Mouse (Mus musculus): ENCODE data around the gene Twf2. TPM values are rescaled to one million over a fixed set of nuclear protein-coding genes. Genes with fewer than 3 reads are reported as not detected.

Twf2 gene
- polyA plus RNA-seq, 1 experiment = 27.3 TPM

DNA sequence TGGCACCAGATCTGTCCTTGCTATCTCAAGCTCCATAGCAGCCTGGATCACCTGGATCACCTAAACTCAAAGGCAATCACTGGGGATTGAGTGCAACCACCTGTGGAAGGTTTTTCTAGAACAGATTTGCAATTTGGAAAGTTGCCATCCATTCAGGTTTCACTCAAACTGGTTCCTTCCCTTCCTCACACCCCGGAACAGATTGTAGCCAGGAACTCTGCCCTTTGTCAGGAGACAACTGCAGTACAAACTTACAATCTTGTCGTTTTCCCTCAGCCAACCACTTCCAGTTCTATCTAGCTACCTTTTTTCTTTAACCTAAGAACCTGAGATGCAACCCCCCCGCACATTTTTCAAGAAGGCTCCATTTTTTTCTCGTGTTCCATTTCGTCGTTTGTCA is 33.0 kb upstream of the Twf2 start:
- Histone ChIP-seq H3K4me3 (ENCODE audit: low read depth, low read length) (no peak overlapping the region), H3K27ac (ENCODE audit: insufficient read depth, low read length) (0 out of 2 replicates have a peak overlapping the region, but pooled peaks have one; percentile 49), H3K9ac (ENCODE audit: low read depth, poor library complexity, severe bottlenecking) (peak overlapping the region; percentile 90; the same call in 1 of the 2 replicates), H3K9me3 (replicated peaks; ENCODE audit: control insufficient read depth, insufficient read depth, low read length, poor library complexity, severe bottlenecking) (no peaks in the 10 kb centered on the region), H3K27me3 (ENCODE audit: control insufficient read depth, insufficient read depth, low read length, poor library complexity, severe bottlenecking) (no peaks in the 10 kb centered on the region), H3K36me3 (ENCODE audit: control insufficient read depth, insufficient read depth, low read length, poor library complexity, severe bottlenecking) (peaks cover 6% of the 10 kb centered on the region; the same call in 1 of the 2 replicates), H3K4me1 (ENCODE audit: control insufficient read depth, insufficient read depth, low read length) (peaks cover 2% of the 10 kb centered on the region)
- TF ChIP-seq CTCF (IDR thresholded peaks at IDR 0.05; ENCODE audit: low read depth, low read length) = no peak
- TF ChIP-seq EP300 (IDR thresholded peaks at IDR 0.05; ENCODE audit: insufficient read depth, low read depth, low read length) = no peak

DNA sequence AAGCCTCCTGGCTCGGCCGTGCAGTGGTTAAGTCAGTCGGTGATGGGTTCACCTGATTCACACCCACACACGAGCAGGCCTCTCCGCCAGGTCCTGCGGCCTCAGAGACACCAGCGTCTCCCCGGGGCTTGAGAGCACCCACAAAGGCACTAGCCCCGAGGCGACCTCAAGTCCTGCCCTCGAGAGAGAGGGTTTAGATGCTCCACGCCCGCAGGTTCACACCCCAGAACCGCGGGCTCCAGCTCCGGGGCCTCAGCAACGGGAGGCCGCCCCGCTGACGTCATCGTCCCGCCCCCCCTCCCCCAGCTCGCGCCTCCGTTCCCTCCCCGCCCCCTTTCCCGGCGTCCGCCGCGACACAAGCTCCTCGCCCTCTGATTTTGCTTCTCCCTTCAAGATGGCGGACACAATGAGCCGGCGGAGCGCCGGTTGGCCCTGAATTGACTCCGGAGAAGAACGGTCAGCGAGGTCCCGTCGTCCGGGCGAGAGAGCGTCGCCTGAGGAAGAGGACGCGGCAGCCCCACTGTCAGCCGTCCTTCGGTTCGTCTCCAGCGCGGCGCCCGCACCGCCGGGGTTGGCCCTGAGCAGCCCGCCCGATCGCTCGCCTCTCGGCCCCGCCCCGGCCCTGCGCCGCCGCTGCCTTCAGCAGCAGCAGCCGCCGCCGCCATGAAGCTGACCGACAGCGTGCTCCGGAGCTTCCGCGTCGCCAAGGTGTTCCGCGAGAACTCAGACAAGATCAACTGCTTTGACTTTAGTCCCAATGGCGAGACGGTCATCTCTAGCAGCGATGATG is 32.2 kb upstream of the Twf2 start, which contains the start of gene Wdr82:
TSS of gene Wdr82 (plus strand) at position 373 of the 790 bp plus-strand sequence.
- Histone ChIP-seq H3K9me3 (replicated peaks; ENCODE audit: control insufficient read depth, insufficient read depth, low read length, poor library complexity, severe bottlenecking) (no peaks in the 10 kb centered on the region), H3K4me1 (ENCODE audit: control insufficient read depth, insufficient read depth, low read length) (peaks cover 2% of the 10 kb centered on the region), H3K36me3 (ENCODE audit: control insufficient read depth, insufficient read depth, low read length, poor library complexity, severe bottlenecking) (peaks cover 6% of the 10 kb centered on the region), H3K4me3 (ENCODE audit: low read depth, low read length) (peak within 1 kb of the TSS; percentile 99), H3K27ac (ENCODE audit: insufficient read depth, low read length) (peak within 1 kb of the TSS; percentile 77), H3K9ac (ENCODE audit: low read depth, poor library complexity, severe bottlenecking) (peak within 1 kb of the TSS; percentile 90), H3K27me3 (ENCODE audit: control insufficient read depth, insufficient read depth, low read length, poor library complexity, severe bottlenecking) (no peaks in the 10 kb centered on the region)
- TF ChIP-seq CTCF (IDR thresholded peaks at IDR 0.05; ENCODE audit: low read depth, low read length) = no peak
- TF ChIP-seq POLR2A (IDR thresholded peaks at IDR 0.05; ENCODE audit: insufficient read depth, low read length) = peak; percentile 69
- no peak for TF ChIP-seq EP300 (IDR thresholded peaks at IDR 0.05; ENCODE audit: insufficient read depth, low read depth, low read length)

DNA sequence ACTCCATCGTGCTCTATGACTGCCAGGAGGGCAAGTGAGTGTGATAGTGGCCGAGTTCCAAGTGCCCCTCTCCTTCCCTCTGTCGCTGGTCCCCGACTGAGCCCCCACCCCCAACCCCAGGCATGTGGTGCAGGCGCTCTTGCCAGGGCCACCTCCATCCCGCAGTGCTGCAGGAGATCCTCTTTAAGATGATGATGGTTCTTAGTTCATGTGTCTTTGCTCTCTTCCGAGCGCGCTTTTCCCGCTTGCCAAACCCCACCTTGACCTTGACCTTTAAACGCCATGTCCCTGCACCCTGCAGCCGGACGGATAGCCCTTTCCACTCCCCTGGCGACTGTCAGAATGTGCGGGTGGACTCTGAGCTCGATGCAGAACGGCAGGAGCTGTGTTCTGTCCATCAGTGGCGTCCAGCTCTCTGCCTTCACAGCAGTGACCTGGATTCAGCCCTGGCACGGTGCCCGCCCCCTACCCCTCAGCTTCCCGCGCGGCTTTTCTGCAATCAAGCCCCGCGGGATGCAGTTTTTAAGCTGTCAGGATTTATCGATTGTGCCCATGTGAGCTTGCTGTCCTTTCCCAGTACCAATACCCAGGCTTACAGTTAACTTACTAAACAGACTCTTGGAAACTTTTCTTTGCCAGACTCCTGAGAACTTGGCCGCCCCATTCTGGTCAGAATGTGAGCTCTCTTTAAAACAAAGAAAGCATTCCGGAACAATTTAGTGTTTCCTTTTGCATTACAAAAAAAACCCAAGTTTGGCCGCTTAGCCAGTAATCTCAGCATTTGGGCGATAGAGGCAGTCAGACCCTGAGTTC is 31.4 kb upstream of the Twf2 start:
- peak overlapping the region; percentile 99 for H3K4me3 ChIP-seq (ENCODE audit: low read depth, low read length)
- TF ChIP-seq CTCF (IDR thresholded peaks at IDR 0.05; ENCODE audit: low read depth, low read length) (no peak), POLR2A (IDR thresholded peaks at IDR 0.05; ENCODE audit: insufficient read depth, low read length) (no peak), EP300 (IDR thresholded peaks at IDR 0.05; ENCODE audit: insufficient read depth, low read depth, low read length) (no peak)
- H3K9ac ChIP-seq (ENCODE audit: low read depth, poor library complexity, severe bottlenecking) = peak overlapping the region; percentile 90
- peaks cover 2% of the 10 kb centered on the region for H3K4me1 ChIP-seq (ENCODE audit: control insufficient read depth, insufficient read depth, low read length)
- H3K27me3 ChIP-seq (ENCODE audit: control insufficient read depth, insufficient read depth, low read length, poor library complexity, severe bottlenecking) = no peaks in the 10 kb centered on the region
- peak overlapping the region; percentile 77 for H3K27ac ChIP-seq (ENCODE audit: insufficient read depth, low read length)
- H3K9me3 ChIP-seq (replicated peaks; ENCODE audit: control insufficient read depth, insufficient read depth, low read length, poor library complexity, severe bottlenecking) = no peaks in the 10 kb centered on the region
- peaks cover 12% of the 10 kb centered on the region for H3K36me3 ChIP-seq (ENCODE audit: control insufficient read depth, insufficient read depth, low read length, poor library complexity, severe bottlenecking)

DNA sequence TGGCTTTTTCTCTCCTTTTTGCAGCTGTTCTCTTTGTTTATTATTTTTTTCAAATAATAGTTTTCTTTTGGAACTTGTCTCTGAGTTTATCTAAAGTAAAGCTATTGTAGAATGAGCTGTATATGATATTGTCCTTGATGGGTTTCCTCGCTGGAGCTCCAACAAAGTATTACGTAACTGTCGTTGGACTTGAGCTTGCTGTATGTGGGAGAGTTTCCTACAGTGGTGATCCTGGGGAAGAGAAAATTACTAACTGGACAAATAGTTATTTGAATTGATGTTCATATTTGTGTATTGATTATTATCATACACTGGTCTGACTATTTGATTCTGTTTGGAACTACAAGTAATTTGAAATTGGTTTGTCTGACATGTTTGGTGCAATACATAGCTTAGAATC is 30.4 kb upstream of the Twf2 start:
- H3K36me3 ChIP-seq (ENCODE audit: control insufficient read depth, insufficient read depth, low read length, poor library complexity, severe bottlenecking) = peaks cover 21% of the 10 kb centered on the region
- no peaks in the 10 kb centered on the region for H3K9me3 ChIP-seq (replicated peaks; ENCODE audit: control insufficient read depth, insufficient read depth, low read length, poor library complexity, severe bottlenecking)
- no peaks in the 10 kb centered on the region for H3K27me3 ChIP-seq (ENCODE audit: control insufficient read depth, insufficient read depth, low read length, poor library complexity, severe bottlenecking)
- no peak overlapping the region for H3K4me3 ChIP-seq (ENCODE audit: low read depth, low read length)
- H3K4me1 ChIP-seq (ENCODE audit: control insufficient read depth, insufficient read depth, low read length) = no peaks in the 10 kb centered on the region
- no peak for TF ChIP-seq CTCF (IDR thresholded peaks at IDR 0.05; ENCODE audit: low read depth, low read length)
- no peak for TF ChIP-seq EP300 (IDR thresholded peaks at IDR 0.05; ENCODE audit: insufficient read depth, low read depth, low read length)
- TF ChIP-seq POLR2A (IDR thresholded peaks at IDR 0.05; ENCODE audit: insufficient read depth, low read length) = no peak
- H3K27ac ChIP-seq (ENCODE audit: insufficient read depth, low read length) = no peak overlapping the region
- peak overlapping the region; percentile 90; the same call in 1 of the 2 replicates for H3K9ac ChIP-seq (ENCODE audit: low read depth, poor library complexity, severe bottlenecking)

DNA sequence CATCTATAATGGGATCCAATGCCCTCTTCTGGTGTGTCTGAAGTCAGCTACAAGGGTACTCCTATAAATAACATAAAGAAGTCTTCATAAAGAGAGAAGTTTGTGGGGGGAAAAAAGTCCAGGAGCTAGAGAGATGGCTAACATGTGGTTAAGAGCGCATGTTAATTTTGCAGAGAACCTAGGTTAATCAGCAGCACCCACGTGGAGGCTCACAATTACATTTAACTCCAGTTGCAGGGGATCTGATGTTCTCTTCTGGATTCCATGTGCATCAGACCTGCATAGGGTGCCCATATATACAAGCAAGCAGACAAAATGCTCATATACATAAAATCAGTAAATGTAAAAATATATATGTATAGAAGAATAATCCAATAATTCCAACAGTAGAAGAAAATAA is 29.5 kb upstream of the Twf2 start:
- H3K4me1 ChIP-seq (ENCODE audit: control insufficient read depth, insufficient read depth, low read length) = peaks cover 2% of the 10 kb centered on the region
- no peak overlapping the region for H3K27ac ChIP-seq (ENCODE audit: insufficient read depth, low read length)
- H3K9me3 ChIP-seq (replicated peaks; ENCODE audit: control insufficient read depth, insufficient read depth, low read length, poor library complexity, severe bottlenecking) = no peaks in the 10 kb centered on the region
- H3K9ac ChIP-seq (ENCODE audit: low read depth, poor library complexity, severe bottlenecking) = peak overlapping the region; percentile 90
- H3K4me3 ChIP-seq (ENCODE audit: low read depth, low read length) = no peak overlapping the region
- H3K36me3 ChIP-seq (ENCODE audit: control insufficient read depth, insufficient read depth, low read length, poor library complexity, severe bottlenecking) = peaks cover 25% of the 10 kb centered on the region
- TF ChIP-seq EP300 (IDR thresholded peaks at IDR 0.05; ENCODE audit: insufficient read depth, low read depth, low read length) = no peak
- H3K27me3 ChIP-seq (ENCODE audit: control insufficient read depth, insufficient read depth, low read length, poor library complexity, severe bottlenecking) = no peaks in the 10 kb centered on the region

All from ES-Bruce4 (cell line).